Mouse (Mus musculus): Measurements from ENCODE around the gene Foxo6. TPM values are rescaled to one million over a fixed set of nuclear protein-coding genes. Genes with fewer than 3 reads are reported as not detected.

Gene Foxo6
- polyA plus RNA-seq, 1 experiment from 2014 or later: 0.17 TPM

DNA sequence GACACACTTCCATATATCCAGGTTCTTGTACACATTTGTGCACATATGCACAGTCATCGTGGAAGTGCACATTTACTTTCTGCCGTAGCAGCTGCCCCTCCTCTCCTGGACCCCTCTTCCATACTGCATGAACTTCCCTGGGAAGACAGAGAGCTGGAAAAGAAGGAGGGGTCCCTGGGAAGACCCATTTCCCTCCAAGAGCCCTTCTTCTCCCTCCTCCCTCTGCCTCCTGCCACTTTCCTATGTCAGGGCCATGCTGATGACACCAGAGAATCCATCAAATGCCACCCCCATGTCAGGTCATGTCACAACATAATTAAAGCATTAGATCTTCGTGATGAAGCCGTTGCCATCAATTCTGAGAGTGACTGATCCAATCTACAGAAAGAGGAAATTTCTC is 38.6 kb upstream of the Foxo6 start:
- Histone ChIP-seq H3K9ac (ENCODE audit: low read depth, low read length) (no peak overlapping the region), H3K4me3 (ENCODE audit: low read depth, low read length) (no peak overlapping the region), H3K27me3 (replicated peaks; ENCODE audit: control insufficient read depth, insufficient read depth, low read length) (no peaks in the 10 kb centered on the region), H3K36me3 (ENCODE audit: control insufficient read depth, insufficient read depth) (no peaks in the 10 kb centered on the region), H3K4me2 (replicated peaks; ENCODE audit: low read depth) (no peak overlapping the region), H3K4me1 (replicated peaks; ENCODE audit: control insufficient read depth, insufficient read depth, low read length) (no peaks in the 10 kb centered on the region), H3K27ac (ENCODE audit: low read depth, low read length) (no peak overlapping the region), H3K9me3 (ENCODE audit: control insufficient read depth) (no peaks in the 10 kb centered on the region)
- no peak for ATAC-seq
- TF ChIP-seq CTCF (IDR thresholded peaks at IDR 0.05; ENCODE audit: low read depth): no peak
- 63% methylated on average over 4 of the region's 4 CpGs for WGBS

DNA sequence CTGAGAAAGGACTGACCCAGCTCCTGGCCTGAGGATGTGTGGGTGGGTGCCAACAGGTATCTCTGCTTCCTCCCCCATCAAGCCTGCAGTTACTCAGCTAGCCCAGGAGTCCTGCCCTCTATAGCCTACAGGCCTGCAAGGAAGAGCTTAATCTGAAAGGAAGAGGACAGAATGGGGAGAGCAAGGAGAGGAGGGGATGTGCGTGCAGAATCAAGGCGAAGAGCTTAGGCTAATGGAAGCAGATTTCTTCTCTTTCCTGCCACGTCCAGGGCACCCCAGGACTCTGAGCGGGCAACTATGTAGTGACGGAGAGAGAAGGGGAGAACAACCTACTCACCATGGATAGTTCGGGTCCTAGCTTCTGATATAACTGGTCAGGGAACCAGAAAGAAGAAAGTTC is 37.9 kb upstream of the Foxo6 start:
- Histone ChIP-seq H3K4me2 (replicated peaks; ENCODE audit: low read depth) (no peak overlapping the region), H3K4me3 (ENCODE audit: low read depth, low read length) (no peak overlapping the region), H3K9ac (ENCODE audit: low read depth, low read length) (no peak overlapping the region), H3K36me3 (ENCODE audit: control insufficient read depth, insufficient read depth) (no peaks in the 10 kb centered on the region), H3K4me1 (replicated peaks; ENCODE audit: control insufficient read depth, insufficient read depth, low read length) (no peaks in the 10 kb centered on the region), H3K27ac (ENCODE audit: low read depth, low read length) (no peak overlapping the region), H3K9me3 (ENCODE audit: control insufficient read depth) (no peaks in the 10 kb centered on the region), H3K27me3 (replicated peaks; ENCODE audit: control insufficient read depth, insufficient read depth, low read length) (no peaks in the 10 kb centered on the region)
- TF ChIP-seq CTCF (IDR thresholded peaks at IDR 0.05; ENCODE audit: low read depth): no peak
- ATAC-seq: no peak
- WGBS: 79% methylated on average over 6 of the region's 6 CpGs

DNA sequence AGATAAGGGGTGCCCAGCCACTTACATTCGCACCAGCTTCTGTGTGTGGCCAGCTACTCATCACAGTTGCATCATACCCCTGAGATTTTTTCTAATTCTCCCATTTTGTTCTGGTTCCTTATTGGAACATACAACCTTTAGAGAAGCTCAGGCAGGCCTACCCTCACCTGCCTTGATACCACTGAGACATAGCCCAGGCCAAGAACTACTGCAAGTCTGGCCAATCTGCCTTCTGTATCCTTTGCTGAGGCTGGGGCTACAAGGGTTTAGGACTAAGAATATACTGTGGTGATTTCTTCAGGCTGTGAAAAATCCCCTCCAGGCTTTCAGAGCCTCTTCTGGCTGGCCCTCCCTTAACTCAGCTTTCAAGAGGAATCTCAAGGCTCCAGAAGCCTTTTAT is 36.7 kb upstream of the Foxo6 start:
- Histone ChIP-seq H3K27me3 (replicated peaks; ENCODE audit: control insufficient read depth, insufficient read depth, low read length) (no peaks in the 10 kb centered on the region), H3K27ac (ENCODE audit: low read depth, low read length) (no peak overlapping the region), H3K9ac (ENCODE audit: low read depth, low read length) (no peak overlapping the region), H3K9me3 (ENCODE audit: control insufficient read depth) (no peaks in the 10 kb centered on the region), H3K4me2 (replicated peaks; ENCODE audit: low read depth) (no peak overlapping the region), H3K4me3 (ENCODE audit: low read depth, low read length) (no peak overlapping the region), H3K36me3 (ENCODE audit: control insufficient read depth, insufficient read depth) (no peaks in the 10 kb centered on the region), H3K4me1 (replicated peaks; ENCODE audit: control insufficient read depth, insufficient read depth, low read length) (no peaks in the 10 kb centered on the region)
- WGBS: 88% methylated on average over 1 of the region's 1 CpGs
- ATAC-seq: no peak
- TF ChIP-seq CTCF (IDR thresholded peaks at IDR 0.05; ENCODE audit: low read depth): no peak

DNA sequence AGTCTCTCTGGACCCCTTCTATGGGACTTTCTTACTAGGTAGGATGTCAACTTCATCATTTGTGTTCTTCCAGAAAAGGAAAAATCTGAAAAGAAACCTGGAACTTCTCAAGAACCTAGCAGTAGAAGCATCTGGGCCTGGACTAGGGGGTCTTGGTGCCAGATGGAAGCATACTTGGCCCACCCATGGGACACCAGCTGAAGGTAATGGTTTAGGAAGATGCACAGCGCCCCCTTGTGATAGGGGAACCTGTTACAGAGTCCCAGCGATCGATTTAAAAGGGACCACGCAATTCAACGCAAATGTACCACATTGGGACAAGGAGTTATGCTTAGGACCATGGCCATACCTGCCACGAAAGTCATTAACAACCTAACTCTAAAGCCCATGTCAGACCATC is 36.0 kb upstream of the Foxo6 start:
- no peaks in the 10 kb centered on the region for H3K4me1 ChIP-seq (replicated peaks; ENCODE audit: control insufficient read depth, insufficient read depth, low read length)

DNA sequence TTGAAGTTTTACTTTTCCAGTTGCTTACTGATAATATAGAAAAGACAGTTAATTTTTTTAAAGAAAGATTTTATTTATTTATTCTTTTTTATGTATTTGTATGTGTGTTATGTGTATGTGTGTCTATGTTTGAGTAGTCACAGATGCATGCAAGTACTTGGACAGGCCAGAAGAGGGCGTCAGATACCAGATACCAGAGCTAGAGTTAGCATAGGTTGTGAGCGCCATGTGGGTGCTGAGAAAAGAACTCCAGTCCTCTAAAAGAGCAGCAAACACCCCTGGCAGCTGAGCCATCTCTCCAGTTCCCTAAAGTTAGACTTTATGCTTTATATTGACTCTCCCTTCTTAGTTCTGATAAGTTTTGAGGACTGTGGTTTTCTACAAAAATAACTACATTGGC is 30.4 kb upstream of the Foxo6 start:
- WGBS: 62% methylated on average over 2 of the region's 2 CpGs
- Histone ChIP-seq H3K9me3 (ENCODE audit: control insufficient read depth) (no peaks in the 10 kb centered on the region), H3K4me1 (replicated peaks; ENCODE audit: control insufficient read depth, insufficient read depth, low read length) (no peaks in the 10 kb centered on the region), H3K27me3 (replicated peaks; ENCODE audit: control insufficient read depth, insufficient read depth, low read length) (no peaks in the 10 kb centered on the region), H3K27ac (ENCODE audit: low read depth, low read length) (no peak overlapping the region), H3K4me2 (replicated peaks; ENCODE audit: low read depth) (no peak overlapping the region), H3K9ac (ENCODE audit: low read depth, low read length) (no peak overlapping the region), H3K4me3 (ENCODE audit: low read depth, low read length) (no peak overlapping the region), H3K36me3 (ENCODE audit: control insufficient read depth, insufficient read depth) (no peaks in the 10 kb centered on the region)
- ATAC-seq: no peak
- no peak for TF ChIP-seq CTCF (IDR thresholded peaks at IDR 0.05; ENCODE audit: low read depth)

More for the DNA sequence above, 36.0 kb upstream of the Foxo6 start:
- Histone ChIP-seq H3K9ac (ENCODE audit: low read depth, low read length) (no peak overlapping the region), H3K9me3 (ENCODE audit: control insufficient read depth) (no peaks in the 10 kb centered on the region), H3K27me3 (replicated peaks; ENCODE audit: control insufficient read depth, insufficient read depth, low read length) (no peaks in the 10 kb centered on the region), H3K27ac (ENCODE audit: low read depth, low read length) (no peak overlapping the region), H3K36me3 (ENCODE audit: control insufficient read depth, insufficient read depth) (no peaks in the 10 kb centered on the region), H3K4me3 (ENCODE audit: low read depth, low read length) (no peak overlapping the region), H3K4me2 (replicated peaks; ENCODE audit: low read depth) (no peak overlapping the region)
- 22% methylated on average over 6 of the region's 6 CpGs for WGBS
- TF ChIP-seq CTCF (IDR thresholded peaks at IDR 0.05; ENCODE audit: low read depth): peak; percentile 75
- ATAC-seq: no peak

DNA sequence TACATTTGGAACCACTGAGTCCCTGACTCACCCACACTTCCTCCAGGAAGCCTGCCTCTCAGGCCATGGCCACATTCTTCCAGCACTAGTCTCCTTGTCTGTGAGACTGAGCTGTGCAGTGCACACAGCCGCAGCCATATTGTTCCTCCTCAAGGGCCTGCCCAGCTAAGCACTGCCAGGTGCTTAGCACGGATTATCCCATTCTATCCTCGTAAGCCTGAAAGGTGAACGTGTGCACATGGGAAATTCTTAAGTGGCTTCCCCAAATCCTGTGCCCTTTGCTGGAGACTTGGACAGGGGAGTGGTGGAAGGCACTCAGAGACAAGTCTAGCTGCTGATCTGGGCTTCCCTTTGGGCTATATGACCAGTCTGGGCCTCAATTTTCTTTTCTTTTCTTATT is 29.6 kb upstream of the Foxo6 start:
- ATAC-seq: no peak
- no peak overlapping the region for H3K4me2 ChIP-seq (replicated peaks; ENCODE audit: low read depth)
- no peaks in the 10 kb centered on the region for H3K36me3 ChIP-seq (ENCODE audit: control insufficient read depth, insufficient read depth)
- 72% methylated on average over 4 of the region's 4 CpGs for WGBS
- H3K4me1 ChIP-seq (replicated peaks; ENCODE audit: control insufficient read depth, insufficient read depth, low read length): no peaks in the 10 kb centered on the region
- no peak overlapping the region for H3K9ac ChIP-seq (ENCODE audit: low read depth, low read length)
- no peaks in the 10 kb centered on the region for H3K9me3 ChIP-seq (ENCODE audit: control insufficient read depth)
- H3K4me3 ChIP-seq (ENCODE audit: low read depth, low read length): no peak overlapping the region
- H3K27me3 ChIP-seq (replicated peaks; ENCODE audit: control insufficient read depth, insufficient read depth, low read length): no peaks in the 10 kb centered on the region
- H3K27ac ChIP-seq (ENCODE audit: low read depth, low read length): no peak overlapping the region
- no peak for TF ChIP-seq CTCF (IDR thresholded peaks at IDR 0.05; ENCODE audit: low read depth)

DNA sequence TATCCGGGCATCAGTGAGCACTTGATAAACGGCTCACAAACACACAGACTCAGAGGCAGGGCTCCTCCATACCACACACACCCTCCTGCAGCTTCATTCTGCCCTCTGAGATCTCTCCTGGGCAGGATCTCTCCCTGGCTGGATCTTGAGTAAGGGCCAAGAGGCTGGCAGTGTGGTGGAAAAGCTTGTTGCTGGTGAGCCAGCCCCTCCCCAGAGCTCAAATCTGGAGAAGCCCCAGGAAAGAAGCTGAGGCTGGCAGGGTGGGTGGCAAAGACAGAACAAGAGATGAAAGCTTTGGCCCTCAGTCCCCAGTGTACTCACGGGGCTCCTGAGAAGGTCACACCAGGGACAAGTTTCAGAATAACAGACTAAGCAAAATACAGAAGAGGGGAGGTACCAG is 27.4 kb upstream of the Foxo6 start:
- H3K36me3 ChIP-seq (ENCODE audit: control insufficient read depth, insufficient read depth): no peaks in the 10 kb centered on the region
- no peak overlapping the region for H3K4me3 ChIP-seq (ENCODE audit: low read depth, low read length)
- H3K9me3 ChIP-seq (ENCODE audit: control insufficient read depth): no peaks in the 10 kb centered on the region
- TF ChIP-seq CTCF (IDR thresholded peaks at IDR 0.05; ENCODE audit: low read depth): no peak
- ATAC-seq: no peak
- H3K4me1 ChIP-seq (replicated peaks; ENCODE audit: control insufficient read depth, insufficient read depth, low read length): no peaks in the 10 kb centered on the region
- no peak overlapping the region for H3K4me2 ChIP-seq (replicated peaks; ENCODE audit: low read depth)
- no peak overlapping the region for H3K9ac ChIP-seq (ENCODE audit: low read depth, low read length)
- no peak overlapping the region for H3K27ac ChIP-seq (ENCODE audit: low read depth, low read length)
- WGBS: 30% methylated on average over 3 of the region's 3 CpGs
- H3K27me3 ChIP-seq (replicated peaks; ENCODE audit: control insufficient read depth, insufficient read depth, low read length): no peaks in the 10 kb centered on the region
